Mouse (Mus musculus) hindbrain, embryonic 11.5 days (tissue): ENCODE measurements at regions not wholly inside any gene's neighbourhood (a gene's known extent, or its start where the extent isn't known, plus 50 kb on each side); places are given as distances from the start of the nearest gene placed in this dataset.

ENCODE experiments used
- ATAC-seq: fragments of 200-750 bp; cut with Nextera tagmentation; 2 replicates; pipeline ENCODE4 v1.8.0; 2017; ENCODE audit warnings: mild to moderate bottlenecking, moderate TSS enrichment, moderate library complexity; ENCODE audit not compliant: low FRiP score
- DNase-seq: peaks from one replicate; pipeline ENCODE4 v3.0.0-alpha.2; 2015; ENCODE audit warnings: low spot score
- H3K27ac ChIP-seq: fragments of 300-500 bp; sonication (generic); 2 replicates; pipeline ENCODE4 v1.5.1; 2014; ENCODE audit warnings: mild to moderate bottlenecking, low read depth, low read length
- H3K27me3 ChIP-seq: fragments of 300-500 bp; sonication (generic); 2 replicates; pipeline ENCODE4 v1.6.1; 2014; ENCODE audit warnings: mild to moderate bottlenecking, low read length, moderate library complexity, mixed read lengths; ENCODE audit not compliant: control insufficient read depth, insufficient read depth
- H3K36me3 ChIP-seq: fragments of 300-500 bp; sonication (generic); 2 replicates; pipeline ENCODE4 v1.6.1; 2014; ENCODE audit warnings: mild to moderate bottlenecking, low read length, moderate library complexity, mixed read lengths; ENCODE audit not compliant: control insufficient read depth, insufficient read depth
- H3K4me1 ChIP-seq: fragments of 300-500 bp; sonication (generic); replicated peaks from 2 replicates; pipeline ENCODE4 v1.6.1; 2014; ENCODE audit warnings: low read length, mixed read lengths; ENCODE audit not compliant: control insufficient read depth, insufficient read depth
- H3K4me2 ChIP-seq: fragments of 300-500 bp; sonication (generic); replicated peaks from 2 replicates; pipeline ENCODE4 v1.6.1; 2014; ENCODE audit warnings: mild to moderate bottlenecking, low read depth, low read length
- H3K4me3 ChIP-seq: fragments of 300-500 bp; sonication (generic); 2 replicates; pipeline ENCODE4 v1.5.1; 2014; ENCODE audit warnings: low read depth, low read length
- H3K9ac ChIP-seq: fragments of 300-500 bp; sonication (generic); 2 replicates; pipeline ENCODE4 v1.6.1; 2014; ENCODE audit warnings: low read depth, low read length
- H3K9me3 ChIP-seq: fragments of 300-500 bp; sonication (generic); 2 replicates; pipeline ENCODE4 v1.6.1; 2016; ENCODE audit warnings: low read length; ENCODE audit not compliant: control insufficient read depth
- WGBS: fragments of 180-500 bp; shearing (Covaris S2); extraction: QIAGEN DNeasy Blood & Tissue Kit; methylation state at CpG from one replicate; pipeline ENCODE4 v1.1.7; 2014; 5-methylcytosine and 5-hydroxymethylcytosine counted together

DNA sequence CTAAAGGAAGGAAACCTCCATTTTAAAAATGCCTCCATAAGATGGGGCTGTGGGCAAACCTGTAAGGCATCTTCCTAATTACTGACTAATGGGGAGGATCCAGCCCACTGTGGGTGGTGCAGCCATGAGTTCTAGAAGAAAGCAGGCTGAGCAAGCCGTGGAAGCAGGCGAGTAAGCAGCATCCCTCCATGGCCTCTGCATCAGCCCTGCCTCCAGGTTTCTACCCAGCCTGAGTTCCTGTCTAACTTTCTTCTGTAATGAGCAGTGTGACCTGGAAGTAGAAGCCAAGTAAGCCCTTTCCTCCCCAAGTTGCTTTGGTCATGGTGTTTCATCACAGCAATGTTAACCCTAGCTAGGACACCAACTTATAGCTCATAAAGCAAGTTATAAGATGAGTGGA, 66.5 kb upstream of the Twist2 start:
- 87% methylated on average over 2 of the region's 2 CpGs for WGBS
- no peak for DNase-seq
- Histone ChIP-seq H3K4me2 (no peak overlapping the region), H3K4me1 (no peaks in the 10 kb centered on the region), H3K27me3 (no peaks in the 10 kb centered on the region), H3K4me3 (no peak overlapping the region), H3K9ac (no peak overlapping the region), H3K9me3 (no peaks in the 10 kb centered on the region), H3K27ac (no peak overlapping the region), H3K36me3 (no peaks in the 10 kb centered on the region)
- no peak for ATAC-seq

DNA sequence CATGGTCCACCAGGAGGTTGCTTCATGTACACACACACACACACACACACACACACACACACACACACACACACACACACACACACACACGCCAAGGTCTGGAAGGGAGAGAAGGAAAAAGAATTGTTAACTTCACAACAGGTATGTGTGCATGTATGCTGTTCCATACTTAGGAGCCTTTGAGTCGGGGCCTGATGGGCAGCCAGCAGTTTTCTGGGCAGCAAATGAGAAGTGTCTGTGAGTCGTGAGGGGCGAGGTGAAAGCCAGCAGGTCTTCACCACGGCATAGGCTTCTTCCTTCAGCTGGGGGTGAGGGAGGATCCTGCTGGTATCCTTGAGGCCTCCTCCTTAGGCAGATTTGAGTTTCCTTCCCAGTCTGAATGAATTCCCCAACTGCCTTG, 65.8 kb upstream of the Twist2 start:
- WGBS, result 78% methylated on average over 5 of the region's 5 CpGs
- H3K27me3 ChIP-seq, result no peaks in the 10 kb centered on the region
- H3K9me3 ChIP-seq, result no peaks in the 10 kb centered on the region
- H3K4me3 ChIP-seq, result no peak overlapping the region
- ATAC-seq (no peak), DNase-seq (no peak)
- H3K27ac ChIP-seq, result no peak overlapping the region
- no peaks in the 10 kb centered on the region for H3K4me1 ChIP-seq
- no peak overlapping the region for H3K9ac ChIP-seq
- H3K4me2 ChIP-seq, result no peak overlapping the region
- H3K36me3 ChIP-seq, result no peaks in the 10 kb centered on the region

DNA sequence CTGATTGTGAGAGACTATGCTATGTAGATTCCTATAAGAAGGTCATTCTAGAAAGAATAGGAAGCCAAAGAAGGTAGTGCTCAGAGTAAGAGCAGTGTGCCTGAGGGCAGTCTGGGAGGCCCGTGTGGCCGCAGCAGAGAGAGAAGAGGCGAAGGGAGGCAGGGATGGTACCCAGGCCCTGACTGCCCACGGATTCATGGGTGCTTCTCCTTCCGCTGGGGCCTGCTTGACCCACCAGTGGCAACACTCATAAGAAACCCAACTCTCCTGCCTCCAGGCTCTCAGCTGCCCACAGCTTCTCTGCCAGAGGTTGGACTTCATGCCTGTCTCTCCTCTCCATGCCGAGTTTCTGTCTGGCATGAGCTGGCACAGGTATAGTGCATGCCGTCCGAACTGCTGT, 60.6 kb upstream of the Twist2 start:
- no peak overlapping the region for H3K4me3 ChIP-seq
- H3K27me3 ChIP-seq, result no peaks in the 10 kb centered on the region
- H3K36me3 ChIP-seq, result no peaks in the 10 kb centered on the region
- WGBS, result 93% methylated on average over 8 of the region's 8 CpGs
- no peaks in the 10 kb centered on the region for H3K4me1 ChIP-seq
- H3K9me3 ChIP-seq, result no peaks in the 10 kb centered on the region
- no peak overlapping the region for H3K27ac ChIP-seq
- ATAC-seq (no peak), DNase-seq (no peak)
- H3K9ac ChIP-seq, result no peak overlapping the region
- no peak overlapping the region for H3K4me2 ChIP-seq

DNA sequence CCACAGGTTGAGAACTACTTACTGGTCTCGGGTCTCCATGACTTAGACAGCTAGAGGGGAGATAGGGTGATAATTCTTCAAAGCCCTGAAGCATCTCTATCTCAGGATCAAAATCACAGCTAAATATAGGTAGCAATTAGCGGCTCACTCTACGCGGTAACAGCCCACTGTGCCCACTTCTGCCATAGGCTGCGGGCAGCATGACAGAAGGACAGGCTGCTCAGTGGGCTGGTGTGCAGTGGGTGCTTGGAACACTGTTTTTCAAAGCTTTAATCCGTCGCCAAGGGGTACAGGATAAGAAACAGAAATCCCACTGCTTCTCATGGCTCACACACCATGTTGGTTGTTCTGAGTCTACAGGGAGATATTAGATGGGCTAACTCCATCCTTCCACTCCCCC, 59.2 kb upstream of the Twist2 start:
- Histone ChIP-seq H3K4me1 (no peaks in the 10 kb centered on the region), H3K36me3 (no peaks in the 10 kb centered on the region), H3K27me3 (no peaks in the 10 kb centered on the region), H3K9ac (no peak overlapping the region), H3K27ac (no peak overlapping the region), H3K4me3 (no peak overlapping the region), H3K4me2 (no peak overlapping the region), H3K9me3 (no peaks in the 10 kb centered on the region)
- DNase-seq (no peak), ATAC-seq (no peak)
- WGBS, result 96% methylated on average over 7 of the region's 7 CpGs

DNA sequence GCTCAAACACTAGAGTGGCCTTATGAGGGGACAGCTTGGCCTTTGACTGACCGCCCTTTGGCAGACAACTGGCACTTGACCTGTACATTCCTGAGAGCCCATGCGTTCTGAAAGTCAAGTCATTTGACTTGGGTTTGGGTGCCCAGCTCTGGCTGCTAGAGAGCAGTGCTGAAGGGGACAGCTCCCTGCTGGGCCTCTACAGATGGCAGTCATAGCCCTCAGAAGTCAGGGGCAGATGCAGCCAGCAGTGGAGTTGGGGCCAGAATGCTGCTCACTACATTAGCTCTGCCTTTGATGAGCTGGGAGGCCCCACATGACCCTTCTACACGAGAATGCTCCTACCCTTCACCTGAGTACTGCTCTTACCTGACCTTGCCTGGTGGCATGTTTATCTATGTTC, 58.3 kb upstream of the Twist2 start:
- no peak overlapping the region for H3K4me2 ChIP-seq
- DNase-seq (no peak), ATAC-seq (no peak)
- no peaks in the 10 kb centered on the region for H3K27me3 ChIP-seq
- no peak overlapping the region for H3K27ac ChIP-seq
- H3K9ac ChIP-seq, result no peak overlapping the region
- H3K4me3 ChIP-seq, result no peak overlapping the region
- H3K36me3 ChIP-seq, result no peaks in the 10 kb centered on the region
- WGBS, result 64% methylated on average over 3 of the region's 3 CpGs
- H3K4me1 ChIP-seq, result no peaks in the 10 kb centered on the region
- H3K9me3 ChIP-seq, result no peaks in the 10 kb centered on the region

DNA sequence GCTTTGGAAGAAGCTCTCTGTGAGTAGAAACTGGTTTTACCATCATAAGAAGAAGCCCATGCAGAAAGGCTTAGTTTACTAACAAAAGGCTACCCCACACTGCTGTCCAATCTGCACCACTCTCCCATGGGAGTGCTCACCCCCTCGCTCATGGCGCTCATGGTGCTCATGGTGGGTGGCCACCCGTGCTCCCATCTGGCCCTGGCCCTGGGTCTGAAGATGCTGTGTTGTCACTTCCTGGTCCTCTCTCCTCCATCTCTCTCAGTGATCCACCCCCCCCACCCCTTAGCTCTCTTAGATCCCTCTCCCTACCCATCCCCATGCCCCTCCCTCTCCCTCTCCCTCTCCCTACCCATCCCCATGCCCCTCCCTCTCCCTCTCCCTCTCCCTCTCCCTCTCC, 57.2 kb upstream of the Twist2 start:
- 89% methylated on average over 3 of the region's 3 CpGs for WGBS
- Histone ChIP-seq H3K9ac (no peak overlapping the region), H3K4me2 (no peak overlapping the region), H3K27me3 (peaks cover 2% of the 10 kb centered on the region; the same call in 1 of the 2 replicates), H3K9me3 (no peaks in the 10 kb centered on the region), H3K36me3 (no peaks in the 10 kb centered on the region), H3K4me3 (no peak overlapping the region), H3K4me1 (no peaks in the 10 kb centered on the region), H3K27ac (no peak overlapping the region)
- DNase-seq, result no peak
- ATAC-seq, result no peak

DNA sequence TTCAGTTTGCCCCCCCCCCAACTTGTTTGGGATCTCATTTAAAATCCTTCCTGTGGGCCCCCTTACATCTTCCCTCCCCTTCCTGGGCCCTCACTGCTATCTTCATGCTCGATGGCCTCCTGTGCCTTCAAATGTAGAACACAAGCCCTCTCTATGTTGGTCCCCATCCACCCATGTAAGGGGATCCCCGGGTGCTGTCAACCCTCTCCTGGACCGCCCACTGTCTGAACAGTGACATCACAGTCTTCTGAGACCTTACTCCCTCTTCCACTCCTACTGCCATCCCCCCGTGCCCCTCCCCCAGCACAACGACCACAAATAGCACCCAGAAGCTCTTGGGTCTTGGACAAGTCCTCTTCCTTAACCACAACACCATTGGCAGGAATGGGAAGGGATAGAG, 56.6 kb upstream of the Twist2 start:
- DNase-seq (no peak), ATAC-seq (no peak)
- Histone ChIP-seq H3K4me1 (no peaks in the 10 kb centered on the region), H3K4me2 (no peak overlapping the region), H3K9me3 (no peaks in the 10 kb centered on the region), H3K27ac (no peak overlapping the region), H3K36me3 (no peaks in the 10 kb centered on the region), H3K9ac (no peak overlapping the region), H3K4me3 (no peak overlapping the region), H3K27me3 (peaks cover 2% of the 10 kb centered on the region; the same call in 1 of the 2 replicates)
- WGBS, result 80% methylated on average over 5 of the region's 5 CpGs

DNA sequence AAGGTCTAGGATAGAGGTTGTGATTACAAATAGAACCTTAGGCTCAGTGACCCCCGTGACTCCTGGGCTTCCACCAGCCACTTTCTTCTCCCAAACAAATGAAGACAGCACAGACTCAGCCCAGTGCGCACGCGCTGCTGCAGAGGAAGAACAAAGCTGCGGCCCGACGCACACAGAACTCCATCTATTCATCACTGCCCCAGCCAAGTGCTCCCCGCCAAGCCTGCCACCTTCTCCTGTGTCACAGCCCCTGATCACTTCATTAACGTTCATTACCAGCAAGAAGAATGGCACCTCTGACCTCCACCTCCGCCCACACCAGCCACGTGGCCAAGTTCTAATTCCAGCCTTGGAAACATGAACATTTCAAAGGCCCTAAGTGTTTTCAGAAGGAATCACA, 53.7 kb upstream of the Twist2 start:
- H3K4me2 ChIP-seq, result no peak overlapping the region
- WGBS, result 35% methylated on average over 11 of the region's 11 CpGs
- H3K4me3 ChIP-seq, result no peak overlapping the region
- peak; percentile 59 for DNase-seq
- no peaks in the 10 kb centered on the region for H3K4me1 ChIP-seq
- ATAC-seq, result peak; percentile 49
- H3K27ac ChIP-seq, result no peak overlapping the region
- peaks cover 2% of the 10 kb centered on the region; the same call in 1 of the 2 replicates for H3K27me3 ChIP-seq
- H3K36me3 ChIP-seq, result no peaks in the 10 kb centered on the region
- H3K9me3 ChIP-seq, result no peaks in the 10 kb centered on the region
- H3K9ac ChIP-seq, result no peak overlapping the region
